Mouse (Mus musculus) liver, adult 2 months (tissue): Measurements from ENCODE around the gene Slc1a5. TPM values are rescaled to one million over a fixed set of nuclear protein-coding genes. Genes with fewer than 3 reads are reported as not detected.
A peak's percentile ranks its signal among the peaks of the same experiment; 100 is the strongest.

ENCODE experiments used
- DNase-seq: peaks from one replicate; pipeline ENCODE4 v3.0.0-alpha.2; 2011; ENCODE audit warnings: low read depth, low spot score; ENCODE audit errors: extremely low read depth
- H3K27ac ChIP-seq: fragments of 200-500 bp; replicated peaks from 2 replicates; pipeline ENCODE4 v1.5.1; 2012; ENCODE audit warnings: low read depth, mild to moderate bottlenecking, control low read depth, inconsistent platforms, low read length; ENCODE audit not compliant: insufficient read depth
- H3K27me3 ChIP-seq: fragments of 200-500 bp; 2 replicates; pipeline ENCODE4 v1.6.1; 2012; ENCODE audit warnings: mild to moderate bottlenecking, moderate library complexity, low read length, inconsistent platforms; ENCODE audit not compliant: control insufficient read depth, insufficient read depth
- H3K36me3 ChIP-seq: fragments of 200-500 bp; 2 replicates; pipeline ENCODE4 v1.6.1; 2012; ENCODE audit warnings: low read length, inconsistent platforms; ENCODE audit not compliant: control insufficient read depth, insufficient read depth
- H3K4me1 ChIP-seq: fragments of 200-500 bp; 2 replicates; pipeline ENCODE4 v1.6.1; 2011; ENCODE audit warnings: low read length; ENCODE audit not compliant: control insufficient read depth, insufficient read depth
- H3K4me3 ChIP-seq: fragments of 200-500 bp; 2 replicates; pipeline ENCODE4 v1.5.1; 2011; ENCODE audit warnings: low read depth, mild to moderate bottlenecking, control low read depth, low read length, moderate library complexity; ENCODE audit not compliant: insufficient read depth
- H3K79me2 ChIP-seq: fragments of 200-500 bp; 2 replicates; pipeline ENCODE4 v1.6.1; 2012; ENCODE audit warnings: inconsistent platforms, mild to moderate bottlenecking, low read length, moderate library complexity; ENCODE audit not compliant: control insufficient read depth, insufficient read depth
- H3K9ac ChIP-seq: fragments of 200-500 bp; 2 replicates; pipeline ENCODE4 v1.6.1; 2012; ENCODE audit warnings: low read depth, mild to moderate bottlenecking, control low read depth, inconsistent platforms, low read length
- CTCF ChIP-seq: fragments of 200-500 bp; IDR thresholded peaks from 2 replicates; pipeline ENCODE4 v1.5.1; 2011; ENCODE audit warnings: low read depth, low read length, control low read depth
- POLR2A ChIP-seq: fragments of 200-500 bp; IDR thresholded peaks from 2 replicates; pipeline ENCODE4 v1.6.1; 2011; ENCODE audit warnings: low read length, control low read depth; ENCODE audit not compliant: insufficient read depth; ENCODE audit errors: extremely low read depth
- WGBS: fragments of 180-500 bp; shearing (Covaris S2); methylation state at CpG from one replicate; pipeline ENCODE4 v1.1.7; 2018; 5-methylcytosine and 5-hydroxymethylcytosine counted together
- polyA plus RNA-seq: library from polyadenylated mRNA; depleted of rRNA; stranded (reverse); fragments of >200 nt; gene quantifications from 2 replicates; pipeline ENCODE4 v1.2.3, GENCODE M21; 2012; rRNA removed
- total RNA-seq: library from RNA; depleted of rRNA; stranded (reverse); fragments of >200 nt; gene quantifications from 2 replicates; pipeline ENCODE4 v1.2.3, GENCODE M21; 2014; rRNA removed

The Slc1a5 gene
- 1.8 and 3.4 TPM in 2 replicates for total RNA-seq
- 2.6 and 4.2 TPM in 2 replicates for polyA plus RNA-seq

DNA sequence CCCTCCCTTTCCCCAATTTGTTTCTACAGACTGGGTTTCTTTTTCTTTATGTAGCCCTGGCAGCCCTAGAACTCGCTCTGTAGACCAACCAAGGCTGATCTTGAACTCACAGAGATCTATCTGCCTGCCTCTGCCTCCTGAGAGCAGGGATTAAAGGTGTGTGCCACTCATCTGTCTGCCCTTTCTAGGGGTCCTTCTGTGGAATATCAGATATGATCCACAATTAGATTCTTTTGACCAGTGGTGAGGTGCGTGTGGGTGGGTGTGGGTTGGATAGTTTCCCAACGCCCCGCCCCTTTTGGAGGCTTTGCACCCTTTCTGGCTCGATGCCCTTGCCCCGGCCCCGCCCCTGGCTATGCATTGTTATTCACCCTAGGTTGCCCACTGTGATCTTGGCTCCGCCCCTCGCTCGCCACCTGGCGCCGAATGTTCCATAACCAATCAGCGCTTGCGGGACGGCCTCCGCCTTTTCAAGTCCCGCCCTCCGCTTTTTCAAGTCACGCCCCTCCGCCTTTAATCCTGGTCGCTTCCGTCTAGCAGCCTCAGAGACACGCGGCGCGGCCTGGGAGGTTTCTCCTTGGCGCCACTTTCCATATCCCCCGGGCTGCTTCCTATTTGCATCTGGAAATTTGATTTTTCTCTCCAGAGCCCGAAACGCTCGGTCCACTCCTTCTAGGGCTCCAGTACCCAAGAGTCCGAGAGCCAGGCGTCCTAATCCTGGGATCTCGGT, at the start of gene Slc1a5:
Gene Slc1a5 (plus strand): TSS at position 516 of the 730 bp plus-strand sequence.
- WGBS, result 4% methylated on average over 34 of the region's 34 CpGs
- DNase-seq, result peak; percentile 57
- H3K4me1 ChIP-seq, result no peaks in the 10 kb centered on the region
- peak within 1 kb of the TSS; percentile 57 for H3K4me3 ChIP-seq
- no peak within 1 kb of the TSS for H3K27ac ChIP-seq
- H3K9ac ChIP-seq, result peak within 1 kb of the TSS; percentile 63
- 0 out of 2 replicates have a peak, but pooled peaks cover 2% of the 10 kb centered on the region for H3K27me3 ChIP-seq
- no peaks in the 10 kb centered on the region for H3K36me3 ChIP-seq
- no peaks in the 10 kb centered on the region for H3K79me2 ChIP-seq
- TF ChIP-seq POLR2A, result peak; percentile 88
- no peak for TF ChIP-seq CTCF

- WGBS, result 44% methylated on average over 7 of the region's 7 CpGs
- H3K36me3 ChIP-seq, result no peaks in the 10 kb centered on the region
- no peak overlapping the region for H3K9ac ChIP-seq
- H3K27me3 ChIP-seq, result no peaks in the 10 kb centered on the region
- H3K27ac ChIP-seq, result no peak overlapping the region
- peaks cover 6% of the 10 kb centered on the region for H3K4me1 ChIP-seq
- TF ChIP-seq CTCF (no peak), POLR2A (no peak)
- H3K4me3 ChIP-seq, result no peak overlapping the region
- DNase-seq, result no peak
- H3K79me2 ChIP-seq, result no peaks in the 10 kb centered on the region
These were observed 49.2 kb upstream of the Slc1a5 start for GRCm38 (mm10) chr7:16731893-16732422.

- TF ChIP-seq POLR2A, result no peak
- no peak for TF ChIP-seq CTCF
- peaks cover 8% of the 10 kb centered on the region for H3K4me1 ChIP-seq
- H3K79me2 ChIP-seq, result peaks cover 17% of the 10 kb centered on the region; the same call in 1 of the 2 replicates
- H3K27ac ChIP-seq, result no peak overlapping the region
- H3K4me3 ChIP-seq, result no peak overlapping the region
- H3K27me3 ChIP-seq, result no peaks in the 10 kb centered on the region
- 50% methylated on average over 10 of the region's 10 CpGs for WGBS
- H3K9ac ChIP-seq, result no peak overlapping the region
- no peak for DNase-seq
- no peaks in the 10 kb centered on the region for H3K36me3 ChIP-seq
These were observed 43.5 kb upstream of the Slc1a5 start for GRCm38 (mm10) chr7:16737606-16738072.

- peak within 1 kb of the TSS; percentile 54 for H3K27ac ChIP-seq
- H3K4me1 ChIP-seq, result peaks cover 8% of the 10 kb centered on the region
- H3K4me3 ChIP-seq, result peak within 1 kb of the TSS; percentile 99
- H3K27me3 ChIP-seq, result no peaks in the 10 kb centered on the region
- DNase-seq, result peak; percentile 98
- H3K36me3 ChIP-seq, result no peaks in the 10 kb centered on the region
- under 1% methylated on average over 34 of the region's 34 CpGs for WGBS
- TF ChIP-seq CTCF, result no peak
- peak; percentile 49; the same call in 1 of the 2 replicates for TF ChIP-seq POLR2A
- peaks cover 17% of the 10 kb centered on the region; the same call in 1 of the 2 replicates for H3K79me2 ChIP-seq
- peak within 1 kb of the TSS; percentile 99 for H3K9ac ChIP-seq
These were observed 43.0 kb upstream of the Slc1a5 start, which contains the start of gene Ap2s1 for GRCm38 (mm10) chr7:16738073-16738696. TSS of gene Ap2s1 (plus strand) at chr7:16738410.

DNA sequence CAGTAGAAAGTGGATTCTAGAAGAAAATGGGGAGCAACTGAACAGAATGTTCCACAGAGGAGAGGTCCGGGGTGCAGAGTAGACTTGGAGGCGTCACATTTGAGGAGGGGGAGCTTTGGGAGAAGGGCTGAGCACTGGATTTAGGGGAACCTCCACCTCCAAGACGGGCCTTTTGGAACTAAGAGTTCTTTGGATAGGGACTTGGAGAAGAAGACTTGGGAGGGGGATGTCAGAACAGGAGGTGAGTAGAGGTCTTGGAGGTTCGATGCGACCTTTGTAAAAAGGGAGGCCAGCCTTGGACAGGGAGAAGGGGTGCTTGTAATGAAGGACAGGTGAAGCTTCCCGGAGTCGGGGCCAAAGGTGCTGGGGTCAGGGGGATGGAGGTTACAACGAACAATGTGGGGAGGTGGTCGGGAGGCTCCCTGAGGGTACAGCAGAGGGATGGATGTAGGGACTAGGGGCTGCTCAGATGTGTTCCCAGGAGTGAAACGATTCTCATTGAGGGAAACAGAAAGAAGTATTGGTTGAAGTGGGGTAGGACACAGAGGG, 42.0 kb upstream of the Slc1a5 start:
- Histone ChIP-seq H3K27ac (peak overlapping the region; percentile 54), H3K4me3 (peak overlapping the region; percentile 99), H3K27me3 (no peaks in the 10 kb centered on the region), H3K9ac (peak overlapping the region; percentile 99), H3K79me2 (peaks cover 17% of the 10 kb centered on the region; the same call in 1 of the 2 replicates), H3K36me3 (no peaks in the 10 kb centered on the region), H3K4me1 (peaks cover 8% of the 10 kb centered on the region)
- DNase-seq, result no peak
- no peak for TF ChIP-seq CTCF
- 40% methylated on average over 10 of the region's 10 CpGs for WGBS
